In genomic region chr2:104849276-104849990, GRCm38 (mm10) we compare ENCODE assay signal across 8 mouse cellular contexts. TPM values are rescaled to one million over a fixed set of nuclear protein-coding genes. Genes with fewer than 3 reads are reported as not detected.
A peak's percentile ranks its signal among the peaks of the same experiment; 100 is the strongest.
DNase-seq lines count a peak whose midpoint lies in the region; ATAC-seq lines count a peak whose summit lies in the region.

Gene Prrg4, minus strand, starts transcription at chr2:104849876.

- peak; percentile 80 for DNase-seq in 3T3-L1 (ENCODE audit: low read depth, low spot score)
- peak; percentile 87 for DNase-seq in adrenal gland, postnatal 25 days

- H3K9me3 ChIP-seq in embryonic facial prominence, embryonic 15.5 days (replicated peaks), result no peaks in the 10 kb centered on the region
- H3K9me3 ChIP-seq in heart, embryonic 13.5 days, result no peaks in the 10 kb centered on the region
- no peaks in the 10 kb centered on the region for H3K9me3 ChIP-seq in kidney, embryonic 16.5 days (ENCODE audit: low read length)
- no peaks in the 10 kb centered on the region for H3K9me3 ChIP-seq in liver, embryonic 16.5 days (replicated peaks; ENCODE audit: control insufficient read depth, low read length)
- H3K9me3 ChIP-seq in neural tube, embryonic 12.5 days, result no peaks in the 10 kb centered on the region
- H3K9me3 ChIP-seq in stomach, embryonic 15.5 days, result no peaks in the 10 kb centered on the region

- peak within 1 kb of the TSS; percentile 21; the same call in 1 of the 2 replicates for H3K9ac ChIP-seq in embryonic facial prominence, embryonic 15.5 days
- peak within 1 kb of the TSS; percentile 82 for H3K9ac ChIP-seq in heart, embryonic 13.5 days
- peak within 1 kb of the TSS; percentile 70 for H3K9ac ChIP-seq in kidney, embryonic 16.5 days (replicated peaks; ENCODE audit: low read length)
- H3K9ac ChIP-seq in liver, embryonic 16.5 days (ENCODE audit: low read depth, low read length), result no peak within 1 kb of the TSS
- peak within 1 kb of the TSS; percentile 51 for H3K9ac ChIP-seq in neural tube, embryonic 12.5 days
- peak within 1 kb of the TSS; percentile 43; the same call in 1 of the 2 replicates for H3K9ac ChIP-seq in stomach, embryonic 15.5 days

- H3K27ac ChIP-seq in embryonic facial prominence, embryonic 15.5 days (replicated peaks), result 0 out of 2 replicates have a peak within 1 kb of the TSS, but pooled peaks have one; percentile 39
- H3K27ac ChIP-seq in heart, embryonic 13.5 days (replicated peaks), result no peak within 1 kb of the TSS
- no peak within 1 kb of the TSS for H3K27ac ChIP-seq in kidney, embryonic 16.5 days (ENCODE audit: low read length)
- H3K27ac ChIP-seq in liver, embryonic 16.5 days (ENCODE audit: low read length), result no peak within 1 kb of the TSS
- H3K27ac ChIP-seq in neural tube, embryonic 12.5 days, result no peak within 1 kb of the TSS
- peak within 1 kb of the TSS; percentile 59 for H3K27ac ChIP-seq in stomach, embryonic 15.5 days

- H3K36me3 ChIP-seq in embryonic facial prominence, embryonic 15.5 days, result no peaks in the 10 kb centered on the region
- no peaks in the 10 kb centered on the region for H3K36me3 ChIP-seq in heart, embryonic 13.5 days
- H3K36me3 ChIP-seq in kidney, embryonic 16.5 days (ENCODE audit: insufficient read depth, low read length), result no peaks in the 10 kb centered on the region
- H3K36me3 ChIP-seq in liver, embryonic 16.5 days (ENCODE audit: control insufficient read depth, insufficient read depth), result no peaks in the 10 kb centered on the region
- H3K36me3 ChIP-seq in neural tube, embryonic 12.5 days, result no peaks in the 10 kb centered on the region
- H3K36me3 ChIP-seq in stomach, embryonic 15.5 days, result no peaks in the 10 kb centered on the region

- H3K4me2 ChIP-seq in embryonic facial prominence, embryonic 15.5 days (replicated peaks), result peak within 1 kb of the TSS; percentile 97
- H3K4me2 ChIP-seq in heart, embryonic 13.5 days, result peak within 1 kb of the TSS; percentile 99
- peak within 1 kb of the TSS; percentile 98 for H3K4me2 ChIP-seq in kidney, embryonic 16.5 days (replicated peaks; ENCODE audit: low read depth, low read length)
- peak within 1 kb of the TSS; percentile 56 for H3K4me2 ChIP-seq in liver, embryonic 16.5 days (ENCODE audit: low read depth, low read length)
- peak within 1 kb of the TSS; percentile 96 for H3K4me2 ChIP-seq in neural tube, embryonic 12.5 days (replicated peaks)
- peak within 1 kb of the TSS; percentile 94 for H3K4me2 ChIP-seq in stomach, embryonic 15.5 days

- 1% methylated on average over 62 of the region's 62 CpGs for WGBS in embryonic facial prominence, embryonic 15.5 days
- under 1% methylated on average over 62 of the region's 62 CpGs for WGBS in heart, embryonic 13.5 days
- WGBS in kidney, embryonic 16.5 days, result under 1% methylated on average over 62 of the region's 62 CpGs
- WGBS in liver, embryonic 16.5 days (ENCODE audit: insufficient replicate concordance), result 1% methylated on average over 62 of the region's 62 CpGs
- WGBS in neural tube, embryonic 12.5 days, result under 1% methylated on average over 62 of the region's 62 CpGs
- under 1% methylated on average over 60 of the region's 62 CpGs for WGBS in stomach, embryonic 15.5 days

- peaks cover 15% of the 10 kb centered on the region for H3K4me1 ChIP-seq in embryonic facial prominence, embryonic 15.5 days
- peaks cover 12% of the 10 kb centered on the region; the same call in 1 of the 2 replicates for H3K4me1 ChIP-seq in heart, embryonic 13.5 days
- H3K4me1 ChIP-seq in kidney, embryonic 16.5 days (ENCODE audit: insufficient read depth, low read length), result peaks cover 5% of the 10 kb centered on the region
- no peaks in the 10 kb centered on the region; the same call in 1 of the 2 replicates for H3K4me1 ChIP-seq in liver, embryonic 16.5 days (ENCODE audit: control insufficient read depth, low read depth, low read length)
- H3K4me1 ChIP-seq in neural tube, embryonic 12.5 days, result peaks cover 8% of the 10 kb centered on the region; the same call in 1 of the 2 replicates
- no peaks in the 10 kb centered on the region for H3K4me1 ChIP-seq in stomach, embryonic 15.5 days

- H3K27me3 ChIP-seq in embryonic facial prominence, embryonic 15.5 days, result peaks cover 6% of the 10 kb centered on the region; the same call in 1 of the 2 replicates
- H3K27me3 ChIP-seq in heart, embryonic 13.5 days (replicated peaks), result peaks cover 33% of the 10 kb centered on the region
- peaks cover 4% of the 10 kb centered on the region for H3K27me3 ChIP-seq in kidney, embryonic 16.5 days (ENCODE audit: insufficient read depth, low read length)
- H3K27me3 ChIP-seq in liver, embryonic 16.5 days (ENCODE audit: control insufficient read depth, insufficient read depth, low read depth, low read length), result peaks cover 11% of the 10 kb centered on the region
- H3K27me3 ChIP-seq in neural tube, embryonic 12.5 days (replicated peaks), result peaks cover 20% of the 10 kb centered on the region
- no peaks in the 10 kb centered on the region for H3K27me3 ChIP-seq in stomach, embryonic 15.5 days (replicated peaks)

- peak; percentile 58 for ATAC-seq in embryonic facial prominence, embryonic 15.5 days (ENCODE audit: insufficient number of reproducible peaks, low FRiP score, low TSS enrichment, low read depth)
- ATAC-seq in heart, embryonic 13.5 days (ENCODE audit: extremely low read depth, insufficient number of reproducible peaks, low FRiP score, low TSS enrichment), result peak; percentile 58; the same call in 1 of the 2 replicates
- peak; percentile 94 for ATAC-seq in kidney, embryonic 16.5 days (ENCODE audit: low FRiP score, low TSS enrichment)
- ATAC-seq in liver, embryonic 16.5 days (ENCODE audit: low read depth), result peak; percentile 80
- peak; percentile 63 for ATAC-seq in neural tube, embryonic 12.5 days (ENCODE audit: low FRiP score, low read depth)
- peak; percentile 89 for ATAC-seq in stomach, embryonic 15.5 days (ENCODE audit: insufficient read depth, low FRiP score, low read depth)

- peak within 1 kb of the TSS; percentile 59 for H3K4me3 ChIP-seq in embryonic facial prominence, embryonic 15.5 days (replicated peaks)
- peak within 1 kb of the TSS; percentile 68 for H3K4me3 ChIP-seq in heart, embryonic 13.5 days
- peak within 1 kb of the TSS; percentile 62 for H3K4me3 ChIP-seq in kidney, embryonic 16.5 days (ENCODE audit: low read length)
- peak within 1 kb of the TSS; percentile 50 for H3K4me3 ChIP-seq in liver, embryonic 16.5 days (ENCODE audit: low read depth, low read length)
- peak within 1 kb of the TSS; percentile 48 for H3K4me3 ChIP-seq in neural tube, embryonic 12.5 days
- peak within 1 kb of the TSS; percentile 54 for H3K4me3 ChIP-seq in stomach, embryonic 15.5 days (replicated peaks)

RNA-seq across cellular contexts. Expression of gene Prrg4, which starts in this region (rescaled TPM):
- total RNA-seq in adrenal gland, postnatal 25 days (2021), result 3.0 and 5.1 TPM in 2 replicates
- polyA plus RNA-seq in embryonic facial prominence, embryonic 15.5 days (2015; fragmentation: Nextera tagmentation; extraction: Ambion mirVana), result 7.0 and 7.4 TPM in 2 replicates
- 0.99 and 1.0 TPM in 2 replicates for polyA plus RNA-seq in heart, embryonic 13.5 days (2015; fragmentation: Nextera tagmentation; extraction: Ambion mirVana)
- polyA plus RNA-seq in kidney, embryonic 16.5 days (2015; fragmentation: Nextera tagmentation; extraction: Ambion mirVana), result 2.5 and 2.7 TPM in 2 replicates
- polyA plus RNA-seq in liver, embryonic 16.5 days (2015; fragmentation: Nextera tagmentation; extraction: Ambion mirVana), result 0.33 and 0.39 TPM in 2 replicates
- polyA plus RNA-seq in neural tube, embryonic 12.5 days (2016; fragmentation: Nextera tagmentation; extraction: Ambion mirVana), result 0.35 and 0.46 TPM in 2 replicates
- polyA plus RNA-seq in stomach, embryonic 15.5 days (2015; fragmentation: Nextera tagmentation; extraction: Ambion mirVana), result 6.0 TPM in 2 replicates

Comparison
In these comparisons a context has a peak if more than half of its experiments do, and no peak if none do; other contexts are left out.
1. Peak in ATAC-seq, H3K4me3 ChIP-seq and H3K4me2 ChIP-seq in liver, embryonic 16.5 days; RNA of the gene not detected or under 1 TPM.
2. Peak in ATAC-seq, H3K4me3 ChIP-seq, H3K9ac ChIP-seq and H3K4me2 ChIP-seq in neural tube, embryonic 12.5 days; RNA of the gene not detected or under 1 TPM.
3. H3K27ac ChIP-seq: peak in embryonic facial prominence, embryonic 15.5 days (single experiment) and stomach, embryonic 15.5 days (single experiment); none in heart, embryonic 13.5 days (single experiment), kidney, embryonic 16.5 days (single experiment), liver, embryonic 16.5 days (single experiment) and neural tube, embryonic 12.5 days (single experiment).
4. Peak in every context shown above with its lines, with median percentiles within 50 percentile points of each other: ATAC-seq, H3K4me2 ChIP-seq and H3K4me3 ChIP-seq.